Mouse (Mus musculus): ENCODE measurements around the gene Itgb2.

The Itgb2 gene

DNA sequence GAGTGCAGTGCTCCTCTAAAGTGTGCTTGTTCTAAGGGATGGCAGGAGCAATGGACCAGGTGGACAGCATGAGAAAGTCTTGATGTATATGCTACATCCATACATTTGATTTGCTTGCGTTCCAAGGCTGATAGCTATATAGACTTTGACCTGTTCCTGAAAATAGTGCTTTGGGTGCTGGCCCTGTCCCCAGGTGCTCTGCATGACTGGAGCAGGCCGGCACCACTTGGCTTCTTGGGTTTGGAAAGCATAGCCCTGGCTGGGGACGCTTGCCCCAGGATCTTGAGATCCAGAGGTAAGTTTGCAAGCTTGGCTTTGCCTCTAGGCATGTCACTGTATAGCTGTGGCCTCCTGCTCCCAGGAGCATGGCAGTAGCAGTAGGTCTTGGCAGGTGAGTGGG, 56.6 kb downstream of the Itgb2 start:
- DNase-seq (ENCODE audit: extremely low read depth, low read depth, low spot score): no peak

DNA sequence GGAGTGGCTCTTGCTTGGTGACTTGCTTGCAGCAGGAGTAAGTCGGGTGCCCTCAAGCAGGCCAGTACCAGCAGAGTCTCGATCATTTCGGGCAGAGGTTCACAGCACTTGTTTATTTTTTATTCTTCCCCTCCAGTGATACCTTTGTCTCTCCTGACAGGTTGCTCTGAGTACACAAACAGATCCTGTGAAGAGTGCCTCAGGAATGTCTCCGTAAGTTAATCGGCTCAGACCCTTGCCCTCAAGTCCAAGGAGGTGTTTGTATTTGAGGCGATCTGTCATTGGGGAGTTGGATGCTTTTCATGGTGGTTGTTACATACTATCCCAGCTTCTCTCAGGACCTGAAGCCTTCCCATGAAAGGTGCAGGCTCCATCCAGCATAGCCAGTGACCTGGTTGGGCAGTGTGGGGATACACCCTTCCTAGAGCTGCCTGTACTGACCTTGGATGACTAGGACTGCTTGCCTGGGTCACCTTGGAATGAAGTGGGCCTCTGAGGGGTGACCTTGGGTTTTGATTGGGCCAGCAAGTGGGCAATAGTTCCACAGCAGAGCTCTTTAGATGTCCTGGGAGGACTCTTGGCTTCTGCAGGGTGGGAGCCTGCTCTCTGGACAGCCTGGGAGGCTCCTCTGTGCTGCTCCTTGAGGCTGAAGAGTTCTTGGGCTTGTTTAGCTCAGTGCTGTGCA, 57.2 kb downstream of the Itgb2 start:
- DNase-seq (ENCODE audit: extremely low read depth, low read depth, low spot score): no peak

DNA sequence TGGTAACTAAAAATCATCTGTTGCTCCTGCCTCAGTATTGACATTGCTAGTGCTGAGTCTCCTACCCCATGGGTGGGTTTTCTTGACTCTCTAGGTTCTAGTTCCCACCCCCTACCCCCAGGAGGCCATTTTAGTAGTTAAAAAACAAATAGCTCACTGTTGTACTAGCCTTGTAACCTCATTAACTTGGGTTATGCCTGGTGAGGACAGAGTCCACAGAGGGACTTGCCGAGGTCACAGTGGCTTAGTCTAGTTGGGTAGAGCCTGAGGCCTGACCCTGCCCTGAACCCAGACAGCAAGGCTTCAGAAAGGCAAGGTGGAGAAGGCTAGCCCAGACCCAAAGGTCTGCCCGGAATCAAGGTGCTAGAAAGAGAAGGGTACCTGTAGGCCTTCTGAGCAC, 58.0 kb downstream of the Itgb2 start:
- no peak for DNase-seq (ENCODE audit: extremely low read depth, low read depth, low spot score)

DNA sequence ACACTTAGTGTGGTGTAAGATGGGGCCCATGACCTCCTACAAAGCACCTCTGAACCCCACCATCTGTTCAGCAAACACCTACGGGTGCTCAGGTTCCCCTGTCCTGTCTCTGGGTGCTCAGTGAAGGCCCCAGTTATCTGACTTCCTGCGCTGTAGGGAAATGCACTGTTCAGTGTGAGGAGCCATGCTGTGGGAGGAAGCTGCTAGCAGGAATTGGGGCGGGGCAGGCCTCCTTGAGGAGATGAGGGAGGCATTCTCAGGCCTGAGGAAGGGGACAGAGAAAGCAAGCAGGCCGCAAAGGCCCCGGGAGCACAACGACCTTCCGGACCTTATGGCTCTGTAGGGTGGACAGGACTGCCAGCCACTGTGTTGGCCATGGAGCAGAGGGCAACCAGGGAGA, 59.1 kb downstream of the Itgb2 start:
- no peak for DNase-seq (ENCODE audit: extremely low read depth, low read depth, low spot score)

DNA sequence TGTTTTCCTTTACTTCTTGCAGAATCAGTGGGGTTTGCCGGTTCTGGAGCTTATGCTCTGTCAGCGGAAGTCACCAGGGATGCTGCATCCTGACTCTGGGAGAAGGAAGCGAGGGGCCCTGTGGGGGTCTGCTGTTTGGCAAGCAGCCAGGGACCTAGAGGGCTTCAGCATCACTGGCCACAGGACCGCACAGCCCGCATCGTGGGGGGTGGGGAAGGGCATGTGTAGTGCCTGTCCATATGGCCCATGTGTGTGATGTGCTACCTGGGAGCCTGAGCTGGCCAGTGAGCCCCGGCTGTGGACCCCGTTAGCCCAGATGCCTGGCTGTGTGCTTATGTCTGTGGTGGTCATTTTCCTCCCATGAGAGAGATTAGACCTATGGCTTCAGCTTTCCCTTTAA, 59.7 kb downstream of the Itgb2 start:
- no peak for DNase-seq (ENCODE audit: extremely low read depth, low read depth, low spot score)

DNA sequence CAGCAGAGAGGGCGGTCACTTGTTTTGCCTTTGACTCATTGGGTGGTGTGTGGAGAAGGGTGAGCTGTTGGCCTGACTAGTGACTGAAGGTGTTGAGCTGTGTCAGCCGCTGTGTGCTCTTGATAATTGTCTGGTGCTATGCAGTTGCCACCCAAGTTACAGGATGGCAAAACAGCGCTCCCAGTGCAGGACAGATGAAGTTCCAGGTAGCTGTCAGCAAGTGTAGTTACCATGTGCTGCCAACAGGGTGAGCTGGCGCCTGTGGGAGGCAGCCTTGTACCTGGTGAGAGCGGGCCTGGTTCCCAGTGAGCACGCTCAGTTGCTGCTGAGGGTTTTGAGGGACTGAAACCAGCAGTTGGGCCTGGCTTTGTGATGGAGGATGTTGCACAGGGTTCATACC, 60.8 kb downstream of the Itgb2 start:
- no peak for DNase-seq (ENCODE audit: extremely low read depth, low read depth, low spot score)

DNA sequence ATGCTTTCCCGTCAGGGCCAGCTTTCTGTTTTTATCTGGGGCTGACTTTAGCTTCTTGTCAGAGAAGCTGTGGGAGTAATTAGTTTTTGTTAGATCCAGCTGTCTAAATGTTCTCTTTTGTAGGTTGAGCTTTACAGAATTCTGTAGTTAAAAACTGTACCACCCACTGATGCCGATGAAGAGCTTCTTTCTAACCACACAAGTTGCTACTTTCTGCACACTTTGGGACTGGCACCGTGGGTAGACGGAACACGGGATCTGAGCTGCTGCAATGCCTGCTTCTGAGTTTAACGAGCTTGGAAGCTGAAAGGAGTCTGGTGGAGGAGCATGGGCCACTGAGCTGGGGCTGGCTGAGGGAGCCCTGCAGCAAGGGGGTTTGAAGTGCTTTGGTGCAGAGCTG, 61.5 kb downstream of the Itgb2 start:
- no peak for DNase-seq (ENCODE audit: extremely low read depth, low read depth, low spot score)

DNA sequence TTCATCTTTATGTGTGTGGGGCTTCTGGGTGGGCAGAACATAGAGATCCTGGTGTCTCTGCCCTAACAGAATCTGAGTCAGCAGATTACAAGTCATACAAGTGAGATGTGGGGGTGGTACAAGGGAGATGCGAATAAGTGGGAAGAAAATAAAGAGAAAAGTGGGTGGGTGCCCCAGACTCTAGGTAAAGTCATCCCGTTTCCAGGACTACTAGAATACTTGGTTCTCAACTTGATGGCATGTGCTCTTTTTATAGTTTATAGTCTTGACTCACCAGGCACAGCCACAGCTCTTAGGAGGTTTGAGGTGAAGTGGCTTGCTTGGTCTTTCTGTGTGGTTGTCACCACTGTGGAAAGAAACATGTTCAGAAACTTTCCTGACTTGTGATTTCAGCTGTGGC, 66.0 kb downstream of the Itgb2 start:
- no peak for DNase-seq (ENCODE audit: extremely low read depth, low read depth, low spot score)

DNA sequence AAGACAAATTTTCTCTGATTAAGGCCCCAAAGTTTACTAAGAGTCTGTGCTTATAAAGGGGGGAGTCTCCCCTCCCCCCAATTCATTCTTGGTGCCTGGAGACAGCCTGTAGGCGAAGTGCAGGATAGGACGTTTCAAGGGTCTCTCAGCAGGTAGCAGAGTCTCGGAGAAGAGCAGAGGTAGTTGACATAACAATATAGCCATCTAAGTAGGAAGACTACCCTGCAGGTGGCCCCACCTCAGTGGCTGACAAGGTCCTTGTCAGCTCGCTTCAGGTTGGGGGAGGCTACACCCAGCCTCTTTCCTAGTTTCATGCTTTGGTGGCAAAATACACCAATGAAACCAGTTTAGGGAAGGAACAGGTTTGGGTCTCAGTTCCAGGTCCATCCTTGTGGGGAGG, 73.0 kb downstream of the Itgb2 start:
- DNase-seq (ENCODE audit: extremely low read depth, low read depth, low spot score): no peak

DNA sequence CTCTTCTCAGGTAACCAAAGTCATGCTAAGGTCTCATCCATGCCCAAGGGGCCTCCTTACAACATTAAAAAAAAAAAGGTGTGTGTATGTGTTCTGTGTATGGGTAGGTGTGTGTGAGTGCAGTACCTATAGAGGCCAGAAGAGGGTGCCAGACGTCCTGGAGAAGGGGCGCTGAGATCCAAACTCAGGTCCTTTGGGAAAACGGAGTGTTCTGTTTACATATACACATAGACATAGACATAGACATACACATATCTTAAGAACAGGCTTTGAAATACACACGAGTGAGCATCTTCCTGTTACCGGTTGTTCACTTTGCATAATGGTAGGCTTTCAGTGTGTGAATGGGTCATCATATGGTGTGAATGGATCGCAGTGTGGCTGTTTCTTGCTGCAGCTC, 74.1 kb downstream of the Itgb2 start:
- DNase-seq (ENCODE audit: extremely low read depth, low read depth, low spot score): no peak

DNA sequence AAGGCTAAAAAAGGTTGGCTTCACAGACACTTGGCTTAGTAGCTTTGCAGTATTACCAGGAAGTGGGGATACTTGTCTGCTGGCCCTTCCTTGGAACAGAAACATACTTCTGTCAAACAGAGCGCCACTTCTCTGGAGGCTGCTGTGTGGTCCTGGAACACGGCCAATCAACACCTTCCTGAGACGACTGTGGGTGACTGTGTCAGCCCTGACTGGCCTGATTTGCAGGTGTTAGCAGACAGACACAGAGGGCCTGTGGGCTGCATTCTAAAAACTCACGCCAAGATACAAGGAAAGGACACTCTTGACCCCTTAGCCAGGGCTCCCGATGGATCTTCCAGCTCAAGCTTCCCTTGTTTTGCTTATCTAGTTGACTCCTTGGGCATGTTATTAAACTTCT, 74.9 kb downstream of the Itgb2 start:
- no peak for DNase-seq (ENCODE audit: extremely low read depth, low read depth, low spot score)

DNA sequence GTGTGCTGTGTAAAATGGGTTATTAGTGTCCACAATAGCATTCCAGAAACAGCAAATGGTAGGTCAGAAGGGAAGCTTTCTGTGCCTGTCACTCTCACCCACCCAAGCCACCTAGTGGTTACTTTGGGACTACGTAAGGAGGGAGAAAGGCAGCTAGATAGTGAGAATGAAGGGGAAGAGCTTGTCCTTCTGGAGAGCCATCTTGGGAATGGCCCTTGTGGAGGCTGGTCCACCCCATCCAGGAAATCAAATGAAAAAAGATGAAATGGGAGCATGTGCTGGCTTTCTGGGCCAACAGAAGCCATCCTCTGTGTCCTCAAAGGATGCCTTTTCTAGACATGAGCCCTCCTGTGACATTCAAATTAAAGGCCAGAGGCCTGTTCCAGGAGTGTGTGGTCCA, 75.3 kb downstream of the Itgb2 start:
- DNase-seq (ENCODE audit: extremely low read depth, low read depth, low spot score): no peak

DNA sequence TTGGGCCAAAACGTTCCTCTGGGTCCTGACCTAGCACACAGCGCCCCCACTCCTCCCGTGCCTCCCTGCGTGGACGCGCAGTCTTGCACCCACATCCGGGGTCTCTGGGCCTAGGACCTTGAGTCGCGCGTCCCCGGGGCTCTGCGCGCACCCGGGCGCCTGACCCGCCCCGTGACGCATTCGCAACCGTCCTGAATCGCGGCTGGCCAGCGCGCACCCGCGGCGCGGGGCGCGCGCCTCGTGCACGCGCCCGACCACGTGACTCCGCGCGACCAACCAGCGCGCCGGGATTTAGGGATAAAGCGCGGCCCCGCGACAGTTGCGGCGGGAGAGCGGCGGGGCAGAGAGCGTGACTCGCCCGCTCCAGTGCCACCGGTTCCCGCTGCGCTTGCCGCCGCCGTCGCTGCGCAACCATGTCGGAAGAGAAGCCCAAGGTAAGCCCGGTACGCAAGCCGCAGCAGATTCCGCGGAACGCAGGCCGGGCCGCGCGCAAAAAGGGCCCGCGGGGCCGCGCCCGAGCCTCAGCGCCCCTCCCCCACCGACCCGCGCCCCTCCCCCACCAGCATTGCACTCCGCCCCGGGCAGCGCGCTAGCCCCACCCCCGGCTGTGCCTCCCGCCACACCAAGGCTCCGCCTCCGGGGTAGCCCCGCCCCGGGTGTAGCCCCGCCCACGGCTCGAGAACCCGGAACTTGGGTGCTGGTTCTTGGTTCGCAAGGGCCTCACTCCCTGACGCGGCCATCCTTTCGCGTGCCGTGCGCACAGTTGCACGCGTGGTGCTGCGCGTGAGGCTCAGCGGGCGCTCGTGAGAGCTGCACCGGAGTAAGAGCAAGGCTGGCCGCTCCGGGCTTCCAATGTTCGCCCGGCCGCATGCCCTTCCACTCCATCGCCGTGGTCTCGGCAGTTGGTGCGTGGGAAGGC, 76.1 kb downstream of the Itgb2 start, which contains the start of the genes Sumo3 and Gm49325:
Sumo3 (plus strand) TSS at position 190 of the 919 bp plus-strand sequence.
Gm49325 (plus strand) TSS at position 290 of the 919 bp plus-strand sequence.
- no peak for DNase-seq (ENCODE audit: extremely low read depth, low read depth, low spot score)

DNA sequence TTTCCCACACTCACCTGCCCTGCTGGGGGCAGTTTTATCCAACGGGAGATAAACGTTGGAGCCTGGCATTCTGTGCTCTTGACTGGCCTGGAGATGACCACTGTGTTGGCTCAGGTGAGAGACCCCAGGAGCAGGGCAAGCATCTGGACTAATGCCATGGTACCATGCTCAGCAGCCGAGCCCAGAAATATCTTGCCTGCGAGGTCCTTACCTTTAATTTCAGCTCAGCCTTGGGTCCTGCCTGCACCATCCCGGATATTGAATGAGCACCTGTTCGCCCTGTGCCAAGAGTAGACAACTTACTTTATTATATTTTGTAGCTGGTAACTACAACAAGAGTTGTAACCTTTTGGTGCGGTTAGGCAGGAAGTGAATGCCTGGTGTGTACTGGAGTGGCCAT, 76.8 kb downstream of the Itgb2 start:
- no peak for DNase-seq (ENCODE audit: extremely low read depth, low read depth, low spot score)

DNA sequence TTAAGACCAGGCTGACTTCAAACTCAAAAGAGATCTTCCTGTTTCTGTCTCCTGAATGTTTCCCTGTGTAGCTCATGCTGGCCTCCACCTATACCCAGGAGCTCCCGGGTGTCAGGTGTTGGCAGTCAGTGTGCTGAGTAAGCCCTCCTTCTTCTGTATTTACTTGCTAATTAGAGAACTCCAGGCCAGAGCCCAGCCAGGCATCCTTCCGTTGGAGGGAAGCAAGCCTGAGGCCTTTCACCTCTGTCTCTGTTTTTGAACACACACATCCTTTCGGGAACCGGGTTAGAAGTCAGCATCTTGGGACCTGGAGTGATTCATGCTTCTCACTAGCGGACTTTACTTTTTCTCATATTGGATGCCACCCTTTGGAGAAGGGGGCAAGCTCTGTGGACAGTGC, 77.4 kb downstream of the Itgb2 start:
- no peak for DNase-seq (ENCODE audit: extremely low read depth, low read depth, low spot score)

DNA sequence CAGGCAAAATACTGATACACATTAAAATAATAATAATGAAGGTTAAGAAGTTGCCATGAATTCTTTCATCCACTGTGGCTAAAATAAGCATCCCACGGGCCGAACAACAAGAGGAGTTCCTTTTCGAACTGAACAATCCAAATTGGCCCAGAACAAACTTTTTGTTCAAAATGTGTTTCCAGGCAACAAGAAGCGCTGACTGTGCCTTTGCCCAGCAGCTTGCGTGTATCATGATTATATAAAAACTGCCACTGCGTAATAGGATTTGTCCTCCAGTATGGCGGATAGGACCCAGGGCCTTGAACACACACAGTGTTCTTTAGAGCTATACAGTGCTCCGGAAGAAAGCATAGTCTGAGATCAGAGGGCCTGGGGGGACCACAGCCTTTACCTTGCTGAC, 78.5 kb downstream of the Itgb2 start:
- DNase-seq (ENCODE audit: extremely low read depth, low read depth, low spot score): no peak

DNA sequence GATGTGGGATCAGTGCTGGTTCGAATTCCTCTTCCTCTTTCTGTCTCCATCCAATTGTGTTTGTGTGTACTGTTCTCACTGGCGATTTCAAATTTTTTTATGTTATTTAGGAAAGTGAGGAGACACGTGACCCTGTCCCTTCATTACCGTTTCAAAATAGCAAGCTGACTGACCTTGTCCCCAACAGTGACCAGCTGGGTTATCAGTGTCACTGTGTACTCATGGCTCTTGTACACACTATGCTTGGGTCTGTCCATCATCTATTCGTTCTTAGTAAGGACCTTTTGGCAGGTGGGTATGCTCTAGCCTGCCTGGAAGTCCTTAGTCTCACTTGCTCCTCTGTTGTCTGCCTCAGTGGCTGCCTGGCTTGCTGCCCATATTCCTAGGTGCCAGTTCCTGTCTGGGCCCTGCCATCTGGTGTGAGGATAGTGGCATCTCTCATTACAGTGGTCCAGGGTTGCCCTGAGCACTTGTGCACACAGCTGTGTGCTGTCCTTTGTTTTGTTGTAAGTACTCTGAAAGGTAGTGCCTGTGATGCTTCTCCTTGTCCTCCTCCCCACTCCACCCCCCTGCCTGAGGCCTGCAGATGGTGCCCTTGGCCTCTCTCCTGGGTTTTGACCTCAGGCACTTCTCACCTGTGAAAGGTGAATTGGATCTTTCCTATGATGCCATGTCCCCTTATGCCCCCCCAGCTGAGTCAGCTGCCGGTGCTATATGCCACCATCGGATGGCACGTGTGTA, 80.3 kb downstream of the Itgb2 start:
- DNase-seq (ENCODE audit: extremely low read depth, low read depth, low spot score): no peak

DNA sequence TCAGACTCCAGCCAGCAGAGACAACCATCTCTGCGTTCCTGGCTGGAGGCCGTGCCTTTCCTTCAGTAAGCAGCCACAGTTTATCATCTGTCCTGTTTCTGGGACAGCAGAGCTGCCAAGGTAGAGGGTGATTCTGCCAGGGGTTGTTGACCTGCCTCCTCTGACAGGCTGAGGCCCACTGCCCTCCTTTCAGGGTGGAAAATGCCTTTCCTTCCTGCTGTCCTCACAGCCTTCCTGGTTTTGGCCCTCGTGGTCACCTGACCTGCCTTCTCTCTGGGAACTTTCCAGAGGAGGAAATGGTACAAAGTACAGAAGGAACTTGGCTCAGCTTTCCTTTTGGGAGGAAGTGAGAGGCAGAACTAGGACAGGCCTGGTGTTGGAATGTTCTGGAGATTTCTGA, 83.4 kb downstream of the Itgb2 start:
- no peak for DNase-seq (ENCODE audit: extremely low read depth, low read depth, low spot score)

Measured in fat pad, adult 2 months (tissue).